Mouse (Mus musculus) c-Kit-positive CD71-positive TER-119-negative erythroid progenitor cells, embryonic 14.5 days (primary cell): ENCODE data around the gene Ric1.

ENCODE experiments used
- DNase-seq: peaks from one replicate; pipeline ENCODE4 v3.0.0-alpha.2; 2013; ENCODE audit warnings: low read depth

Gene Ric1

DNA sequence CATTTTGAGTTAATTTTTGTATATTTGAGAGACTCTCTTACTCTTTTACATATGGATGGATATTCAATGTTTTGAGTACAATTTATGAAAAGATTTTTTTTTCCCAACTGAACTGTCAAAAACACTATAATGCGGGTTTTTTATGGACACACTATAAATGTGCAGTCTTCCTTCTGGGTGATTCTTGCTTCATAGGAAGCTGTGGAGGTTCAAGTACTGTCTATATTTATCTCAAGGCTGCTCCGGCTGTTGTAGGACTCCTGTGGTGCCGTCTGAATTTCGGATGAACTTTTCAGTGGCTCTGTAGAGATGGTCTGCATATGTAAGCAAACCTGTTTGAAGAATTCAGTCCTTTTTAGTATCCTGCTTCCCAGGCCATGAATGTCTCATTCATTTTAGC, 86.1 kb downstream of the Ric1 start:
- DNase-seq: no peak

GRCm38 (mm10) chr19:29610907-29611306, 88.8 kb downstream of the Ric1 start:
- peak; percentile 50 for DNase-seq

- DNase-seq: no peak
Observed at GRCm38 (mm10) chr19:29612102-29612501, 90.0 kb downstream of the Ric1 start.

DNA sequence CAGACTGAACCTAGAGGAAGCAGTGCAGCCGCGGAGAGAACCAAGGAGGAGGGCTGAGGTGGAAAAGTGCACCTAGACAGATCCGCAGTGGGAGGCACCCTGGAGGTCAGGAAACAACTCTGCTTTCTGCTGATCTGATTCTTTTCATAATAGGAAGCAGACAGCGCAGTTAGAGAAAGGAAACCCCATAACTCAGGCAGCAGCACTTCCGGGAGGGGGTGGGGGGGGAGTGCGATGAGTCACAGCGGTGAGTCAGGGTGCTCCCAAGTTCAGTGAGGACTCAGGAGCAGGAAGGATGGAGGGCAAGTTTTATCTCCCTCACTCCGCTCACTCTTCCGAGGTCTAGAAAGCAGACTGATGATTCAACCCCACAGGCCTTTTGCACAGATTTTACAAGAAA, 119.0 kb downstream of the Ric1 start:
- DNase-seq: no peak

GRCm38 (mm10) chr19:29641510-29641909, 119.4 kb downstream of the Ric1 start:
- no peak for DNase-seq

- DNase-seq: no peak
Observed at GRCm38 (mm10) chr19:29642211-29642610, 120.1 kb downstream of the Ric1 start.

- DNase-seq: no peak
Observed at GRCm38 (mm10) chr19:29643194-29643922, 121.3 kb downstream of the Ric1 start.

DNA sequence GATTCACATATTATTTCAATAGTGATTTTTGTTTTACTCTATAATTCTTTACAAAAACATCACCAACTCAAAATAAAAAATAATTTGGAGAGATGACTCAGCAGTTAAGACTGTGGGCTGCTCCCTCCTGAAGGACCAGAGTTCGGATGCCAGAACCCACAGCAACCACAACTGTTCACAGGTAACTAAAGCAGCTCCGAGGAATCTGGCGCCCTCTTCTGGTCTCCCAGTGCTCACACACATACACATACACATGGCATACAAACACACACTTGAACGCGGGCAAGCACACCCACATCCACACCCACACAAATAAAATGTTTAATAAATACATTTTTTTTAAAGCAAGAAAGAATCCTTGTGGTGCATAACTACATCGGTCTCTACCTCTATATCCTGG, 122.7 kb downstream of the Ric1 start:
- DNase-seq: no peak

DNA sequence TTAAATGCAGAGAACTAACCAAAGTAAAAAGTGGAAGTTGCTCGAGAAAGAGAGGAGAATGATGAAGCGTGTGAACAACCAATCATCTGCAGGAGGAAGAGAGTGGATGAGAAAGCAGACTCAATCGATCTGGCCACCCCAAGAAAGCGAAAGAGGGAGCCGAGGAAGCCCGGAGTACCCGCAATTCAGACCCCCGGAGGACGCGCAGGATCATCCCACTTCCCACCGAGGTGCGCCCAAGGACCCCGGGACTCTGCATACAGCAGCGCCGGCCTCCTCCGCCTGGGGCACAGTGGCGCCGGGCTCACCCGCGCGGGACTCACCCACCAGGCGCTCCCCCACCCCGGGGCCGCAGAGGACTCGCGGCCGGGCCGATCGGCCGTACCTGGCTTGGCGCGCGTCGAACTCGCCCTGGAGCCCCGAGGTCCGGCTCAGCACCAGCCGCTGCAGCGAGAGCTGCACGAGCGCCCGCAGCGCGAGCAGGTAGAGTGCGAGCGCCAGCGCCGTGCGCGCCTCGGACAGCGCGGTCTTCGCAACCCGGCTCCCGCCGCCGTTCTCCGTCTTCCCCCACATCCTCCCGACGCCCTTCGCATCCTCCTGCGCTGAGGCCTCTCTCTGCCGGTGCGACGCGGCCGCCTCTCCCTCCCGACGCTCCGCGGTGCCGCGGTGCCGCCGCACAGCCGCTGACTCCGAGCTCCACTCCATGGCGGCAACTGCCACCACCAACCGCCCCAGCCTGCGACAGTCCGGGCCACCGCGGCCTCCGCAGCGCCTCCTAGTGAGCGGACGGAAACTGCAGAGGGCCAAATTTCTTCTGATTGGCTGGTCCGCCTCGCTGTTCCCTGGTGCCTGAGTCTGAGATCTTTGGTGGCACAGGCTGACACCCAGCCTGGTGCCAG, 125.8 kb downstream of the Ric1 start, which contains the start of gene Ermp1:
Gene Ermp1, minus strand, starts transcription at position 765 of the 899 bp plus-strand sequence.
- peak; percentile 87 for DNase-seq

DNA sequence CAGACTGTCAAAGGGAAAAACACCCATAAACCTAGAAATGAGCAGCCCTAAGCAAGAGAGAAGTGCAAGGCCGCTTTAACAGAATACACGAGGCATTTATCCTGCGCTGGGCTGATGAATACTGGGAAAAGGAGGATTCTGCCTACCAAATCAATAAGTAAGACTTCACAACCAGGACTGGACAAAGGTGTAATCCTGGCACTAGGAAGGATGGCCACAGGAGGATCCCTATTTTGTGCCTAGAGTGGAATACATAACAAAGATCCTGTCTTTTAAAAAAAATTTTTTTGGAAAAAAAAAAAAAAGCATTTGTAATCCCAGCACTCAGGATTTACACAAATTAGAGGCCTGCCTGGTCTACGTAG, 126.5 kb downstream of the Ric1 start:
- no peak for DNase-seq

GRCm38 (mm10) chr19:29649683-29650082, 127.6 kb downstream of the Ric1 start:
- DNase-seq: peak; percentile 62

DNA sequence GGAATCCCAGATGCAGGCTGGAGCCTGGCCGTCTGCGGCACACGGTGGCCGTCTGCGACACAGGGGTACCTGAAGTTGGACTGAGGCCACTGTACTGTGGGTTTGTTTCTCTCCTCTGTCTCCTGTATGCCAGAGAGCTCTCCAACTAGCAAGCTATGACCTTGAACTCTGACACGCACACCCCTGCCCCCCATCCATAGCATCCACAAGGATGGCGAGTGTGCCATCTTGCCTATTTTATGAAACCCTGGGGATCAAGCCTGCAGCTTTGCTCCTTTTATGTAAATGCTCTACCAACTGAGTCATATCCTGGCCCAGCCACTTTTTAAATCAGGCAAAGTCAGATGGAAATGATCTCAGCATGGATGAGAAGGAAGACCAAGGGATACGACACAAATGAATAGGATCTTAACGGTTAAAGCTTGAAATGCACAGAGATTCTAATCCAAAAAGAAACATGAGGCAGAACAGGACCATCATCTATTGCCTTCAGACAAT, 131.7 kb downstream of the Ric1 start:
- no peak for DNase-seq

GRCm38 (mm10) chr19:29655148-29655547, 133.1 kb downstream of the Ric1 start:
- no peak for DNase-seq

DNA sequence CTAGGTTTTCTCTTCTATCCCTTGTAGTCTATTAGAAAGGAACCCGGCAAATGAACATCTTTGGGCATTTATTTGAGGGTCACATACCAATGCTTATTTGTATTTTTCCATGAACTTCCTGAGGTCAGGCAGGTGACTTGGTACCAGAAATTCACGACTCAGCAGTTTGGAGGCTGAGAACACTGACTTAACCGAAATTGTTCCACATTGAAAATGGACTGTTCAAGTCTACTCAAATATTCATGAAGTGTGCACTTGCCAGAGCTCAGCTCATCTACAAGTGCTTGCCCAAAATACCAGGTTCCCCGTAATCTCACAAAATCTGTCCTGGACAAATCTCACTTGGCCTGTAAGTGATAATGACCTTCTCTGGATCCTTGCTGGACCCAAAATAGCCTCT, 133.9 kb downstream of the Ric1 start:
- no peak for DNase-seq
